Mouse (Mus musculus) testis, adult 2 months (tissue): ENCODE results near the gene Maml3. TPM values are rescaled to one million over a fixed set of nuclear protein-coding genes. Genes with fewer than 3 reads are reported as not detected.

Source experiments
- H3K27ac ChIP-seq: fragments of 200-500 bp; 2 replicates; pipeline ENCODE4 v1.5.1; 2012; ENCODE audit warnings: low read depth, low read length; ENCODE audit not compliant: control insufficient read depth, insufficient read depth
- H3K27me3 ChIP-seq: fragments of 200-500 bp; 2 replicates; pipeline ENCODE4 v1.6.1; 2012; ENCODE audit warnings: mild to moderate bottlenecking, low read length, moderate library complexity; ENCODE audit not compliant: control insufficient read depth, insufficient read depth
- H3K36me3 ChIP-seq: fragments of 200-500 bp; 2 replicates; pipeline ENCODE4 v1.6.1; 2012; ENCODE audit warnings: mild to moderate bottlenecking, low read length; ENCODE audit not compliant: control insufficient read depth, insufficient read depth
- H3K4me1 ChIP-seq: fragments of 200-500 bp; 2 replicates; pipeline ENCODE4 v1.6.1; 2012; ENCODE audit warnings: low read length; ENCODE audit not compliant: control insufficient read depth, insufficient read depth
- H3K4me3 ChIP-seq: fragments of 200-500 bp; 2 replicates; pipeline ENCODE4 v1.5.1; 2012; ENCODE audit warnings: low read depth, mild to moderate bottlenecking, low read length, moderate library complexity, mixed read lengths; ENCODE audit not compliant: control insufficient read depth
- CTCF ChIP-seq: fragments of 200-500 bp; IDR thresholded peaks from 2 replicates; pipeline ENCODE4 v1.5.1; 2012; ENCODE audit warnings: low read depth, mild to moderate bottlenecking, inconsistent platforms, low read length, moderate library complexity; ENCODE audit not compliant: control insufficient read depth, insufficient read depth, insufficient replicate concordance
- POLR2A ChIP-seq: fragments of 200-500 bp; IDR thresholded peaks from 2 replicates; pipeline ENCODE4 v1.6.1; 2012; ENCODE audit warnings: low read depth, mild to moderate bottlenecking, inconsistent platforms, low read length, moderate library complexity; ENCODE audit not compliant: control insufficient read depth
- polyA plus RNA-seq: library from polyadenylated mRNA; depleted of rRNA; stranded (reverse); fragments of >200 nt; gene quantifications from 2 replicates; pipeline ENCODE4 v1.2.3, GENCODE M21; 2012

Maml3 gene
- polyA plus RNA-seq, 1 experiment: 2.9 TPM

GRCm38 (mm10) chr3:51701281-51701751 lies 403.6 kb downstream of the Maml3 start:
- Histone ChIP-seq H3K27me3 (no peaks in the 10 kb centered on the region; the same call in 1 of the 2 replicates), H3K27ac (no peak overlapping the region), H3K36me3 (no peaks in the 10 kb centered on the region), H3K4me1 (peaks cover 8% of the 10 kb centered on the region), H3K4me3 (peak overlapping the region; percentile 43)
- TF ChIP-seq CTCF: peak; percentile 50; the same call in 1 of the 2 replicates
- TF ChIP-seq POLR2A: no peak

DNA sequence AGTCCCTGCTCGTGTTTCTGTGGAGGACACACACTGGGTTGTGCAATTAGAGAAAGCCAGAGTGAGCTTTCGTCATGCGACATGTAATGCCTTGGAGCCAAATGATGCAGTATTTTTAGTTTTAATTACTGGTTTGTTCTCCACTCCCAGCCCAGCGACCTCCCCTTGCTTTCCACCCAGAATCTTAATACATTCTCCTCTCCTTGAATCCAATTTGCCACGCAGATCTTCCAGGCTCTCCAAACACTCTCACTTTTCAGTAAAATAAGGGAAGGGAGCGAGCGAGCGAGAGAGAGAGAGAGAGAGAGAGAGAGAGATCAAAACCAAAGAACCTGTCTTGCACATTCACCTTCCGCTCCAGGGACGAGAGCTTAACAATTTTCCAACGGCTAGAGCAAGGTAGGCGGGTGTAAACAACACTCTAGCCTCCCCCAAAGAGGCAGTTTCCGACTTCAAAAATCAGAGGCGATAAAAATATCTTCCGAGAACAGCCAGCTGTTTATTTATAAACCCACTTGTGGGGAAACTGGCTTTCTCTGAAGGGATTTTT lies 404.1 kb downstream of the Maml3 start:
- no peaks in the 10 kb centered on the region for H3K36me3 ChIP-seq
- no peak overlapping the region for H3K4me3 ChIP-seq
- no peak for TF ChIP-seq CTCF
- H3K27ac ChIP-seq: no peak overlapping the region
- H3K4me1 ChIP-seq: peaks cover 8% of the 10 kb centered on the region
- no peaks in the 10 kb centered on the region; the same call in 1 of the 2 replicates for H3K27me3 ChIP-seq

DNA sequence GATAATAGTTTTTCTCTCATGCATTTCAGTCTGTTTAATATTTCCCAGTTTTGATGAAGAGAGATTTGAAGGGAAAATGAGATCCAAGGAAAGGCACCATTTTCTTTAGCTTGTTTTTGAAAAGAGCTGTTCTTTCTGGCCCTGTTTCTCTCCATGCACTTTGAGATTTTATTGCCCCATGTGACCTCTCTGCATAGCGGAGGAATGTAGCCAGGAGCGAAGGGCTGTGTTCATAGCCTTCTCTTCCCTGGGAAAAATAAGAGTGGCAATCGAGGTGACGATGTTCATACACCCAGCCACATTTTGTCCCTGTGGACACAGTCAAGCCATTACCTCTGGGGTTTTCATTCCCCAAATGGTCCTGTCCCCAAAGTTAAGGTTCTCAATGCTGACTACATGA lies 404.8 kb downstream of the Maml3 start:
- Histone ChIP-seq H3K36me3 (no peaks in the 10 kb centered on the region), H3K27me3 (no peaks in the 10 kb centered on the region; the same call in 1 of the 2 replicates), H3K4me1 (peaks cover 8% of the 10 kb centered on the region), H3K27ac (no peak overlapping the region), H3K4me3 (no peak overlapping the region)
- no peak for TF ChIP-seq CTCF
- no peak for TF ChIP-seq POLR2A

DNA sequence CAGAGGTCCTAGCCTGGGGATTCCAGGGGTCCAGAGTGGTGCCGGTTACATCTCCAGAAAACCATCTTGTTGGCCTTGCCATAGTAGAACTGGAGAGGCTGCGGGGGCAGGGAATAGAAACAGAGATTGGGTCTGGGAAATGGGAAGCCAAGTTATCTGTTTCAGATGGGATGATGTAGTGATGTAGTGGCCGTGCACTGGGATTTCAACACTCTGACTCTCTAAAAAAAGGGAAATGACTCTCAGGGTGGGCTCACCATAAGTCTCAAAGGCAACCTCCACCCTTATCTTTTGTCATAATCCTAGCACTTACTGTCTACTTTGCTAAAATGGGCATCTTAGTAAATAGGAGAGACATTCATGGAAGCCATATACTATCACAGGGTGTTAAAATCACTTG lies 406.9 kb downstream of the Maml3 start:
- H3K4me3 ChIP-seq: no peak overlapping the region
- H3K27me3 ChIP-seq: no peaks in the 10 kb centered on the region; the same call in 1 of the 2 replicates
- H3K4me1 ChIP-seq: peaks cover 10% of the 10 kb centered on the region
- no peak for TF ChIP-seq CTCF
- no peak for TF ChIP-seq POLR2A
- H3K27ac ChIP-seq: no peak overlapping the region
- no peaks in the 10 kb centered on the region for H3K36me3 ChIP-seq

- Histone ChIP-seq H3K27ac (no peak overlapping the region), H3K36me3 (no peaks in the 10 kb centered on the region), H3K27me3 (no peaks in the 10 kb centered on the region), H3K4me3 (no peak overlapping the region), H3K4me1 (peaks cover 3% of the 10 kb centered on the region; the same call in 1 of the 2 replicates)
- TF ChIP-seq CTCF (no peak), POLR2A (no peak)
These were observed 409.2 kb downstream of the Maml3 start for GRCm38 (mm10) chr3:51695713-51696112.

DNA sequence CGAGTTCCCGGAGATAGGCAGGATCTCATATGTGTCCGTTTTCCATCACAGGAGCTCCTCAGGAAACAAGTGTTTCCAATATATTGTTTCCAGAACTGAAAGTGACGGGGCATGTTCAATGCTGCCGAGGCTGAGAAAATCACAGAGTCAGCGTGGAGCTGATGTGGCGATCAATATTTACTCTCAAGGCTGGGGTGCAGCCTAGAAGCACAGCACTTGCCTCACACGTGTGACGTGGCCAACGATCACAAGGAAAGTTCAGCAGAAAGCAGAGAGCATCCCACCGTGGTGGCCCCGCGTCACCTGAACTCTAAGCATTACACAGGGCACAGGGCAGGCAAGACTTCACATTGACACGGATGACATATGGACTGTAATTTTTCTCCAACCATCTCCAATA lies 410.3 kb downstream of the Maml3 start:
- Histone ChIP-seq H3K36me3 (no peaks in the 10 kb centered on the region), H3K27me3 (no peaks in the 10 kb centered on the region), H3K4me1 (peaks cover 3% of the 10 kb centered on the region; the same call in 1 of the 2 replicates), H3K27ac (no peak overlapping the region), H3K4me3 (peak overlapping the region; percentile 69; the same call in 1 of the 2 replicates)
- no peak for TF ChIP-seq CTCF
- no peak for TF ChIP-seq POLR2A

GRCm38 (mm10) chr3:51693196-51693595 lies 411.7 kb downstream of the Maml3 start:
- no peak for TF ChIP-seq CTCF
- TF ChIP-seq POLR2A: no peak

More at GRCm38 (mm10) chr3:51693196-51693595, 411.7 kb downstream of the Maml3 start:
- no peaks in the 10 kb centered on the region for H3K36me3 ChIP-seq
- H3K27ac ChIP-seq: no peak overlapping the region
- peaks cover 3% of the 10 kb centered on the region; the same call in 1 of the 2 replicates for H3K4me1 ChIP-seq
- H3K4me3 ChIP-seq: peak overlapping the region; percentile 46
- no peaks in the 10 kb centered on the region for H3K27me3 ChIP-seq
